In genomic region chr5:115231552-115232120, GRCm38 (mm10) we compare ENCODE assay signal across 14 mouse cellular contexts. TPM values are rescaled to one million over a fixed set of nuclear protein-coding genes. Genes with fewer than 3 reads are reported as not detected.
DNase-seq lines count a peak whose midpoint lies in the region; ATAC-seq and TF ChIP-seq lines count a peak whose summit lies in the region.
"Had no signal": no experiment of that assay in that cellular context is flagged by ENCODE, and none has a peak within 500 bp of the region (broad histone marks: within the 10 kb centered on the region; RNA-seq: fewer than 3 reads in every experiment).

No protein-coding gene starts in this region.

- no peaks in the 10 kb centered on the region for H3K27me3 ChIP-seq in hindbrain, embryonic 16.5 days (replicated peaks; ENCODE audit: control insufficient read depth, insufficient read depth, low read length)
- peaks cover 16% of the 10 kb centered on the region for H3K27me3 ChIP-seq in hindbrain, embryonic 14.5 days (ENCODE audit: control insufficient read depth, insufficient read depth, low read length)
- H3K27me3 ChIP-seq in midbrain, embryonic 16.5 days (ENCODE audit: control insufficient read depth, insufficient read depth, low read depth, low read length) = 0 out of 2 replicates have a peak, but pooled peaks cover 3% of the 10 kb centered on the region
- peaks cover 42% of the 10 kb centered on the region for H3K27me3 ChIP-seq in midbrain, embryonic 13.5 days

- no peak for ATAC-seq in hindbrain, embryonic 16.5 days
- no peak for ATAC-seq in hindbrain, embryonic 14.5 days (ENCODE audit: low FRiP score)
- ATAC-seq in midbrain, embryonic 16.5 days = no peak
- no peak for ATAC-seq in midbrain, embryonic 13.5 days
- ATAC-seq: intestine, postnatal 0 days had no signal

- H3K4me2 ChIP-seq in hindbrain, embryonic 16.5 days (ENCODE audit: low read length) = peak overlapping the region; percentile 29; the same call in 1 of the 2 replicates
- no peak overlapping the region for H3K4me2 ChIP-seq in hindbrain, embryonic 14.5 days (replicated peaks)
- 0 out of 2 replicates have a peak overlapping the region, but pooled peaks have one; percentile 15 for H3K4me2 ChIP-seq in midbrain, embryonic 16.5 days (ENCODE audit: low read length)
- no peak overlapping the region for H3K4me2 ChIP-seq in midbrain, embryonic 13.5 days (replicated peaks)
- H3K4me2 ChIP-seq: neural tube, embryonic 13.5 days had no signal

- no peaks in the 10 kb centered on the region for H3K36me3 ChIP-seq in hindbrain, embryonic 16.5 days (ENCODE audit: control insufficient read depth, insufficient read depth, low read length)
- H3K36me3 ChIP-seq in hindbrain, embryonic 14.5 days (replicated peaks; ENCODE audit: control insufficient read depth, insufficient read depth) = no peaks in the 10 kb centered on the region
- no peaks in the 10 kb centered on the region for H3K36me3 ChIP-seq in midbrain, embryonic 16.5 days (ENCODE audit: control insufficient read depth, insufficient read depth, low read length)
- no peaks in the 10 kb centered on the region for H3K36me3 ChIP-seq in midbrain, embryonic 13.5 days
- H3K36me3 ChIP-seq: neural tube, embryonic 13.5 days had no signal

- peak overlapping the region; percentile 9; the same call in 1 of the 2 replicates for H3K27ac ChIP-seq in gastrocnemius, adult 2 months
- no peak overlapping the region for H3K27ac ChIP-seq in hindbrain, embryonic 16.5 days (ENCODE audit: low read depth, low read length)
- no peak overlapping the region for H3K27ac ChIP-seq in hindbrain, embryonic 14.5 days
- H3K27ac ChIP-seq in midbrain, embryonic 16.5 days (ENCODE audit: low read length) = no peak overlapping the region
- no peak overlapping the region for H3K27ac ChIP-seq in midbrain, embryonic 13.5 days
- H3K27ac ChIP-seq: neural tube, embryonic 13.5 days had no signal

- H3K9ac ChIP-seq in hindbrain, embryonic 16.5 days (ENCODE audit: low read depth, low read length) = no peak overlapping the region
- H3K9ac ChIP-seq in hindbrain, embryonic 14.5 days = no peak overlapping the region
- no peak overlapping the region for H3K9ac ChIP-seq in midbrain, embryonic 16.5 days (ENCODE audit: low read depth, low read length)
- no peak overlapping the region; the same call in 1 of the 2 replicates for H3K9ac ChIP-seq in midbrain, embryonic 13.5 days (replicated peaks)
- H3K9ac ChIP-seq: neural tube, embryonic 13.5 days had no signal

- TF ChIP-seq CTCF in gastrocnemius, adult 2 months (IDR thresholded peaks at IDR 0.05) = no peak

- no peaks in the 10 kb centered on the region for H3K9me3 ChIP-seq in hindbrain, embryonic 16.5 days (ENCODE audit: control insufficient read depth, low read length)
- no peaks in the 10 kb centered on the region for H3K9me3 ChIP-seq in hindbrain, embryonic 14.5 days (ENCODE audit: control insufficient read depth, low read length)
- no peaks in the 10 kb centered on the region for H3K9me3 ChIP-seq in midbrain, embryonic 16.5 days (replicated peaks; ENCODE audit: control insufficient read depth, low read length, poor library complexity, severe bottlenecking)
- no peaks in the 10 kb centered on the region for H3K9me3 ChIP-seq in midbrain, embryonic 13.5 days
- H3K9me3 ChIP-seq: neural tube, embryonic 13.5 days had no signal

- DNase-seq in gastrocnemius, adult 2 months = no peak
- DNase-seq in gastrocnemius, adult 8-10 months (ENCODE audit: low spot score in 2 of 2) = no peak
- DNase-seq in hindbrain, embryonic 14.5 days (ENCODE audit: low spot score) = no peak
- no peak for DNase-seq in embryo, embryonic 10.5 days (ENCODE audit: low spot score)
- no peak for DNase-seq in adipocyte (ENCODE audit: low spot score)
- DNase-seq: adrenal gland, adult 8-10 months; cerebellum, postnatal 25 days; lung, adult 2 months; thymus, adult 2 months had no signal

- H3K4me3 ChIP-seq in gastrocnemius, adult 2 months = no peak overlapping the region
- no peak overlapping the region for H3K4me3 ChIP-seq in hindbrain, embryonic 16.5 days (ENCODE audit: low read length)
- no peak overlapping the region for H3K4me3 ChIP-seq in hindbrain, embryonic 14.5 days (replicated peaks; ENCODE audit: low read length)
- H3K4me3 ChIP-seq in midbrain, embryonic 16.5 days (ENCODE audit: low read depth, low read length) = no peak overlapping the region
- H3K4me3 ChIP-seq in midbrain, embryonic 13.5 days (replicated peaks) = no peak overlapping the region
- H3K4me3 ChIP-seq: neural tube, embryonic 13.5 days had no signal

- intact Hi-C loops in gastrocnemius, adult 2 months (cut with DNase I) = no loop called here

- WGBS in hindbrain, embryonic 16.5 days = 32% methylated on average over 16 of the region's 16 CpGs
- WGBS in hindbrain, embryonic 14.5 days = 40% methylated on average over 16 of the region's 16 CpGs
- WGBS in midbrain, embryonic 16.5 days = 40% methylated on average over 16 of the region's 16 CpGs
- 39% methylated on average over 16 of the region's 16 CpGs for WGBS in midbrain, embryonic 13.5 days

- peaks cover 6% of the 10 kb centered on the region for H3K4me1 ChIP-seq in hindbrain, embryonic 16.5 days (ENCODE audit: control insufficient read depth, insufficient read depth, low read depth, low read length)
- H3K4me1 ChIP-seq in hindbrain, embryonic 14.5 days (replicated peaks; ENCODE audit: control insufficient read depth, insufficient read depth, low read length) = no peaks in the 10 kb centered on the region
- H3K4me1 ChIP-seq in midbrain, embryonic 16.5 days (ENCODE audit: control insufficient read depth, insufficient read depth, low read length) = peaks cover 7% of the 10 kb centered on the region; the same call in 1 of the 2 replicates
- H3K4me1 ChIP-seq in midbrain, embryonic 13.5 days (replicated peaks) = peaks cover 12% of the 10 kb centered on the region

RNA-seq across cellular contexts. Expression of gene Pop5, which starts 4.0 kb away (rescaled TPM):
- 10 to 100 TPM; 27.8 to 51.7 TPM for total RNA-seq in gastrocnemius, adult 2 months (2021)
- total RNA-seq in gastrocnemius, adult 8-10 months (2022) = 10 to 100 TPM; 27.3 to 40.7 (median 38.0) TPM
- polyA plus RNA-seq in hindbrain, embryonic 16.5 days (2015; fragmentation: Nextera tagmentation; extraction: Ambion mirVana) = 106 and 107 TPM in 2 replicates
- 107 and 114 TPM in 2 replicates for polyA plus RNA-seq in hindbrain, embryonic 14.5 days (2014; fragmentation: Nextera tagmentation; extraction: Ambion mirVana)
- 86.1 and 92.8 TPM in 2 replicates for polyA plus RNA-seq in midbrain, embryonic 16.5 days (2015; fragmentation: Nextera tagmentation; extraction: Ambion mirVana)
- 87.7 and 110 TPM in 2 replicates for polyA plus RNA-seq in midbrain, embryonic 13.5 days (2015; fragmentation: Nextera tagmentation; extraction: Ambion mirVana)

RNA-seq across cellular contexts. Expression of gene Cabp1, which starts 37.5 kb away (rescaled TPM):
- total RNA-seq in gastrocnemius, adult 2 months (2021) = 1 to 10 TPM in 1 of 2 experiments, under 1 TPM in 1; 0.79 to 1.5 TPM
- 1 to 10 TPM in 1 of 4 experiments, under 1 TPM in 3; 0.22 to 1.1 (median 0.38) TPM for total RNA-seq in gastrocnemius, adult 8-10 months (2022)
- 6.5 and 11.6 TPM in 2 replicates for polyA plus RNA-seq in hindbrain, embryonic 16.5 days (2015; fragmentation: Nextera tagmentation; extraction: Ambion mirVana)
- polyA plus RNA-seq in hindbrain, embryonic 14.5 days (2014; fragmentation: Nextera tagmentation; extraction: Ambion mirVana) = 17.7 and 22.8 TPM in 2 replicates
- polyA plus RNA-seq in midbrain, embryonic 16.5 days (2015; fragmentation: Nextera tagmentation; extraction: Ambion mirVana) = 5.2 and 5.3 TPM in 2 replicates
- polyA plus RNA-seq in midbrain, embryonic 13.5 days (2015; fragmentation: Nextera tagmentation; extraction: Ambion mirVana) = 2.0 and 2.7 TPM in 2 replicates

RNA-seq across cellular contexts. Expression of gene Rnf10, which starts 41.1 kb away (rescaled TPM):
- 100 to 1,000 TPM; 269 to 274 TPM for total RNA-seq in gastrocnemius, adult 2 months (2021)
- total RNA-seq in gastrocnemius, adult 8-10 months (2022) = 100 to 1,000 TPM; 304 to 367 (median 342) TPM
- 146 and 180 TPM in 2 replicates for polyA plus RNA-seq in hindbrain, embryonic 16.5 days (2015; fragmentation: Nextera tagmentation; extraction: Ambion mirVana)
- 101 and 113 TPM in 2 replicates for polyA plus RNA-seq in hindbrain, embryonic 14.5 days (2014; fragmentation: Nextera tagmentation; extraction: Ambion mirVana)
- 172 and 176 TPM in 2 replicates for polyA plus RNA-seq in midbrain, embryonic 16.5 days (2015; fragmentation: Nextera tagmentation; extraction: Ambion mirVana)
- polyA plus RNA-seq in midbrain, embryonic 13.5 days (2015; fragmentation: Nextera tagmentation; extraction: Ambion mirVana) = 146 and 160 TPM in 2 replicates

RNA-seq across cellular contexts. Expression of gene Coq5, which starts 47.8 kb away (rescaled TPM):
- total RNA-seq in gastrocnemius, adult 2 months (2021) = 100 to 1,000 TPM in 1 of 2 experiments, 10 to 100 TPM in 1; 63.8 to 112 TPM
- total RNA-seq in gastrocnemius, adult 8-10 months (2022) = 10 to 100 TPM; 73.1 to 89.5 (median 82.1) TPM
- 61.4 and 62.9 TPM in 2 replicates for polyA plus RNA-seq in hindbrain, embryonic 16.5 days (2015; fragmentation: Nextera tagmentation; extraction: Ambion mirVana)
- 52.5 and 57.6 TPM in 2 replicates for polyA plus RNA-seq in hindbrain, embryonic 14.5 days (2014; fragmentation: Nextera tagmentation; extraction: Ambion mirVana)
- polyA plus RNA-seq in midbrain, embryonic 16.5 days (2015; fragmentation: Nextera tagmentation; extraction: Ambion mirVana) = 52.8 and 56.1 TPM in 2 replicates
- 51.8 and 56.8 TPM in 2 replicates for polyA plus RNA-seq in midbrain, embryonic 13.5 days (2015; fragmentation: Nextera tagmentation; extraction: Ambion mirVana)

Comparison
In these comparisons a context has a peak if more than half of its experiments do, and no peak if none do; other contexts are left out.
1. H3K4me2 ChIP-seq: peak in hindbrain, embryonic 16.5 days (single experiment) and midbrain, embryonic 16.5 days (single experiment); none in hindbrain, embryonic 14.5 days (single experiment) and midbrain, embryonic 13.5 days (single experiment).